Mouse (Mus musculus): ENCODE measurements around the gene Bet1. TPM values are rescaled to one million over a fixed set of nuclear protein-coding genes. Genes with fewer than 3 reads are reported as not detected.
A peak's percentile ranks its signal among the peaks of the same experiment; 100 is the strongest.

The Bet1 gene
- 39.1 and 39.3 TPM in 2 replicates for polyA plus RNA-seq (2015; fragmentation: Nextera tagmentation; extraction: Ambion mirVana)

- H3K27ac ChIP-seq = no peak within 1 kb of the TSS
- H3K36me3 ChIP-seq = no peaks in the 10 kb centered on the region
- peak within 1 kb of the TSS; percentile 70 for H3K4me3 ChIP-seq
- ATAC-seq (ENCODE audit: low FRiP score) = peak; percentile 100
- peak within 1 kb of the TSS; percentile 74 for H3K9ac ChIP-seq
- no peaks in the 10 kb centered on the region for H3K9me3 ChIP-seq
- H3K4me2 ChIP-seq = peak within 1 kb of the TSS; percentile 61
- H3K4me1 ChIP-seq (replicated peaks) = peaks cover 4% of the 10 kb centered on the region
- WGBS = 2% methylated on average over 24 of the region's 24 CpGs
- H3K27me3 ChIP-seq = no peaks in the 10 kb centered on the region
These were observed at the start of gene Bet1 for GRCm38 (mm10) chr6:4086663-4087454. Gene Bet1 (minus strand): TSS chr6:4086972.

- H3K4me3 ChIP-seq = no peak overlapping the region
- no peak overlapping the region for H3K4me2 ChIP-seq
- no peaks in the 10 kb centered on the region for H3K36me3 ChIP-seq
- H3K9ac ChIP-seq = no peak overlapping the region
- ATAC-seq (ENCODE audit: low FRiP score) = no peak; the same call in 1 of the 2 replicates
- H3K27ac ChIP-seq = no peak overlapping the region
- 74% methylated on average over 7 of the region's 7 CpGs for WGBS
- H3K9me3 ChIP-seq = no peaks in the 10 kb centered on the region
- H3K27me3 ChIP-seq = no peaks in the 10 kb centered on the region
- H3K4me1 ChIP-seq (replicated peaks) = no peaks in the 10 kb centered on the region
These were observed 45.5 kb upstream of the Bet1 start for GRCm38 (mm10) chr6:4132239-4132638.

- H3K36me3 ChIP-seq = no peaks in the 10 kb centered on the region
- no peaks in the 10 kb centered on the region for H3K9me3 ChIP-seq
- WGBS = 59% methylated on average over 2 of the region's 2 CpGs
- no peak overlapping the region for H3K4me2 ChIP-seq
- H3K4me1 ChIP-seq (replicated peaks) = no peaks in the 10 kb centered on the region
- H3K27ac ChIP-seq = no peak overlapping the region
- H3K4me3 ChIP-seq = no peak overlapping the region
- ATAC-seq (ENCODE audit: low FRiP score) = no peak
- H3K9ac ChIP-seq = no peak overlapping the region
- no peaks in the 10 kb centered on the region for H3K27me3 ChIP-seq
These were observed 44.4 kb upstream of the Bet1 start for GRCm38 (mm10) chr6:4131149-4131548.

GRCm38 (mm10) chr6:4118611-4119010, 31.8 kb upstream of the Bet1 start:
- H3K9me3 ChIP-seq = no peaks in the 10 kb centered on the region
- no peak overlapping the region for H3K4me3 ChIP-seq
- no peaks in the 10 kb centered on the region for H3K4me1 ChIP-seq (replicated peaks)
- H3K36me3 ChIP-seq = no peaks in the 10 kb centered on the region
- no peak overlapping the region for H3K27ac ChIP-seq
- no peak overlapping the region for H3K4me2 ChIP-seq
- WGBS = 77% methylated on average over 1 of the region's 1 CpGs
- ATAC-seq (ENCODE audit: low FRiP score) = no peak
- no peaks in the 10 kb centered on the region for H3K27me3 ChIP-seq
- H3K9ac ChIP-seq = no peak overlapping the region

- Histone ChIP-seq H3K4me2 (no peak overlapping the region), H3K9ac (no peak overlapping the region), H3K36me3 (no peaks in the 10 kb centered on the region), H3K27me3 (no peaks in the 10 kb centered on the region), H3K27ac (no peak overlapping the region), H3K4me3 (no peak overlapping the region), H3K4me1 (replicated peaks) (peaks cover 4% of the 10 kb centered on the region), H3K9me3 (no peaks in the 10 kb centered on the region)
- no peak for ATAC-seq (ENCODE audit: low FRiP score)
- 94% methylated on average over 2 of the region's 2 CpGs for WGBS
These were observed 3.7 kb upstream of the Bet1 start for GRCm38 (mm10) chr6:4090423-4090822.

GRCm38 (mm10) chr6:4072281-4072680, 14.5 kb downstream of the Bet1 start:
- H3K4me2 ChIP-seq = no peak overlapping the region
- H3K4me1 ChIP-seq (replicated peaks) = no peaks in the 10 kb centered on the region
- H3K27me3 ChIP-seq = no peaks in the 10 kb centered on the region
- WGBS = 93% methylated on average over 6 of the region's 6 CpGs
- H3K27ac ChIP-seq = no peak overlapping the region
- no peak overlapping the region for H3K4me3 ChIP-seq
- no peaks in the 10 kb centered on the region for H3K36me3 ChIP-seq
- no peaks in the 10 kb centered on the region for H3K9me3 ChIP-seq
- ATAC-seq (ENCODE audit: low FRiP score) = no peak
- H3K9ac ChIP-seq = no peak overlapping the region

GRCm38 (mm10) chr6:4069714-4070113, 17.1 kb downstream of the Bet1 start:
- H3K4me3 ChIP-seq = no peak overlapping the region
- H3K4me1 ChIP-seq (replicated peaks) = no peaks in the 10 kb centered on the region
- no peaks in the 10 kb centered on the region for H3K36me3 ChIP-seq
- no peaks in the 10 kb centered on the region for H3K9me3 ChIP-seq
- ATAC-seq (ENCODE audit: low FRiP score) = no peak
- no peak overlapping the region for H3K4me2 ChIP-seq
- H3K9ac ChIP-seq = no peak overlapping the region
- H3K27ac ChIP-seq = no peak overlapping the region
- H3K27me3 ChIP-seq = no peaks in the 10 kb centered on the region

- Histone ChIP-seq H3K9ac (no peak overlapping the region), H3K4me1 (replicated peaks) (no peaks in the 10 kb centered on the region), H3K36me3 (no peaks in the 10 kb centered on the region), H3K27ac (no peak overlapping the region), H3K27me3 (no peaks in the 10 kb centered on the region), H3K4me2 (no peak overlapping the region), H3K9me3 (no peaks in the 10 kb centered on the region), H3K4me3 (no peak overlapping the region)
- WGBS = 95% methylated on average over 4 of the region's 4 CpGs
- ATAC-seq (ENCODE audit: low FRiP score) = no peak
These were observed 32.4 kb downstream of the Bet1 start for GRCm38 (mm10) chr6:4054387-4054786.

- no peak for ATAC-seq (ENCODE audit: low FRiP score)
- WGBS = 77% methylated on average over 1 of the region's 1 CpGs
- Histone ChIP-seq H3K4me1 (replicated peaks) (no peaks in the 10 kb centered on the region), H3K4me3 (no peak overlapping the region), H3K27me3 (no peaks in the 10 kb centered on the region), H3K9me3 (no peaks in the 10 kb centered on the region), H3K36me3 (no peaks in the 10 kb centered on the region), H3K4me2 (no peak overlapping the region), H3K27ac (no peak overlapping the region), H3K9ac (no peak overlapping the region)
These were observed 33.9 kb downstream of the Bet1 start for GRCm38 (mm10) chr6:4052843-4053242.

- Histone ChIP-seq H3K27me3 (no peaks in the 10 kb centered on the region), H3K4me2 (no peak overlapping the region), H3K4me3 (no peak overlapping the region), H3K27ac (no peak overlapping the region), H3K9me3 (no peaks in the 10 kb centered on the region), H3K9ac (no peak overlapping the region), H3K4me1 (replicated peaks) (no peaks in the 10 kb centered on the region), H3K36me3 (no peaks in the 10 kb centered on the region)
- WGBS = 95% methylated on average over 1 of the region's 1 CpGs
- no peak for ATAC-seq (ENCODE audit: low FRiP score)
These were observed 39.6 kb downstream of the Bet1 start for GRCm38 (mm10) chr6:4047200-4047599.

GRCm38 (mm10) chr6:4041821-4042220, 45.0 kb downstream of the Bet1 start:
- WGBS = 76% methylated on average over 1 of the region's 1 CpGs

GRCm38 (mm10) chr6:4030956-4031355, 55.8 kb downstream of the Bet1 start:
- H3K36me3 ChIP-seq = no peaks in the 10 kb centered on the region
- H3K27me3 ChIP-seq = no peaks in the 10 kb centered on the region
- ATAC-seq (ENCODE audit: low FRiP score) = no peak
- H3K4me3 ChIP-seq = no peak overlapping the region
- WGBS = 77% methylated on average over 3 of the region's 3 CpGs
- no peak overlapping the region for H3K4me2 ChIP-seq
- H3K27ac ChIP-seq = no peak overlapping the region
- no peaks in the 10 kb centered on the region for H3K4me1 ChIP-seq (replicated peaks)
- no peak overlapping the region for H3K9ac ChIP-seq
- no peaks in the 10 kb centered on the region for H3K9me3 ChIP-seq

More at GRCm38 (mm10) chr6:4041821-4042220, 45.0 kb downstream of the Bet1 start:
- Histone ChIP-seq H3K27ac (no peak overlapping the region), H3K4me1 (replicated peaks) (no peaks in the 10 kb centered on the region), H3K9me3 (no peaks in the 10 kb centered on the region), H3K36me3 (no peaks in the 10 kb centered on the region), H3K27me3 (no peaks in the 10 kb centered on the region), H3K4me3 (no peak overlapping the region), H3K9ac (no peak overlapping the region), H3K4me2 (no peak overlapping the region)
- ATAC-seq (ENCODE audit: low FRiP score) = no peak

Measured in hindbrain, embryonic 13.5 days (tissue).